19 mouse cellular contexts compared by ENCODE assay signal in genomic region chr3:59041487-59041886, GRCm38 (mm10).
"Had no signal": no experiment of that assay in that cellular context is flagged by ENCODE, and none has a peak within 500 bp of the region (broad histone marks: within the 10 kb centered on the region; RNA-seq: fewer than 3 reads in every experiment).

No protein-coding gene starts in this region.

- H3K9me3 ChIP-seq: midbrain, embryonic 10.5 days; midbrain, embryonic 12.5 days; neural tube, embryonic 13.5 days; neural tube, embryonic 15.5 days had no signal

- H3K4me2 ChIP-seq: lung, embryonic 14.5 days; midbrain, embryonic 12.5 days; neural tube, embryonic 13.5 days; neural tube, embryonic 15.5 days had no signal

- H3K9ac ChIP-seq: lung, embryonic 14.5 days; midbrain, embryonic 12.5 days; neural tube, embryonic 13.5 days; neural tube, embryonic 15.5 days had no signal

- DNase-seq: lung, adult 18-20 months; lung, embryonic 14.5 days; lung, postnatal 10 days; lung, postnatal 4 days; midbrain, embryonic 14.5 days; retina, postnatal 1 day; right cerebral cortex, adult 18-20 months; right cerebral cortex, postnatal 25 days; right cerebral cortex, postnatal 4 days; spleen, adult 18-20 months; thymus, adult 18-20 months; thymus, postnatal 14 days; thymus, postnatal 36 days had no signal

- H3K36me3 ChIP-seq: midbrain, embryonic 10.5 days; midbrain, embryonic 12.5 days; neural tube, embryonic 13.5 days had no signal

- H3K4me3 ChIP-seq: midbrain, embryonic 10.5 days; midbrain, embryonic 12.5 days; myocyte; neural tube, embryonic 13.5 days; neural tube, embryonic 15.5 days had no signal

- H3K27ac ChIP-seq: midbrain, embryonic 10.5 days; midbrain, embryonic 12.5 days; neural tube, embryonic 13.5 days; neural tube, embryonic 15.5 days had no signal

- H3K27me3 ChIP-seq: midbrain, embryonic 12.5 days; neural tube, embryonic 13.5 days; neural tube, embryonic 15.5 days had no signal

- H3K4me1 ChIP-seq: midbrain, embryonic 10.5 days; midbrain, embryonic 12.5 days; neural tube, embryonic 13.5 days; neural tube, embryonic 15.5 days had no signal

- ATAC-seq: midbrain, embryonic 16.5 days had no signal
